ENCODE assay signal across 10 mouse cellular contexts in genomic region chr3:88030608-88031395, GRCm38 (mm10). TPM values are rescaled to one million over a fixed set of nuclear protein-coding genes. Genes with fewer than 3 reads are reported as not detected.
A peak's percentile ranks its signal among the peaks of the same experiment; 100 is the strongest.
DNase-seq lines count a peak whose midpoint lies in the region; ATAC-seq lines count a peak whose summit lies in the region.
"Had no signal": no experiment of that assay in that cellular context is flagged by ENCODE, and none has a peak within 500 bp of the region (broad histone marks: within the 10 kb centered on the region; RNA-seq: fewer than 3 reads in every experiment).

No protein-coding gene starts in this region.

- peak; percentile 49 for ATAC-seq in granulocyte monocyte progenitor cell, adult 5-6 weeks (replicated peaks; ENCODE audit: poor library complexity, severe bottlenecking)
- ATAC-seq in megakaryocyte progenitor cell, adult 5-6 weeks (replicated peaks; ENCODE audit: poor library complexity), result no peak
- no peak for ATAC-seq in midbrain, embryonic 13.5 days
- ATAC-seq: Patski had no signal

- peak; percentile 62 for DNase-seq in layer of hippocampus, adult 11-12 months (ENCODE audit: low spot score)
- DNase-seq in layer of hippocampus, adult 9-10 months (ENCODE audit: low spot score), result no peak
- peak; percentile 14 for DNase-seq in Muller cell, postnatal 12 days (ENCODE audit: inconsistent ontology term)
- peak; percentile 73 for DNase-seq in kidney, postnatal 10 days
- peak; percentile 87 for DNase-seq in lung, postnatal 25 days (ENCODE audit: low spot score)

- no peak overlapping the region for H3K4me2 ChIP-seq in midbrain, embryonic 13.5 days (replicated peaks)

- no peak overlapping the region for H3K4me3 ChIP-seq in midbrain, embryonic 13.5 days (replicated peaks)
- H3K4me3 ChIP-seq: erythroblast, embryonic 14.5 days had no signal

- peaks cover 8% of the 10 kb centered on the region; the same call in 1 of the 2 replicates for H3K9me3 ChIP-seq in midbrain, embryonic 13.5 days

- H3K27ac ChIP-seq in midbrain, embryonic 13.5 days, result no peak overlapping the region

- H3K9ac ChIP-seq in midbrain, embryonic 13.5 days (replicated peaks), result no peak overlapping the region

- peaks cover 56% of the 10 kb centered on the region for H3K27me3 ChIP-seq in midbrain, embryonic 13.5 days

- H3K36me3 ChIP-seq in midbrain, embryonic 13.5 days, result no peaks in the 10 kb centered on the region

- 20% methylated on average over 19 of the region's 19 CpGs for WGBS in midbrain, embryonic 13.5 days

- 0 out of 2 replicates have a peak, but pooled peaks cover 2% of the 10 kb centered on the region for H3K4me1 ChIP-seq in midbrain, embryonic 13.5 days (replicated peaks)

RNA-seq across cellular contexts. Expression of gene Hapln2, which starts 3.4 kb away (rescaled TPM):
- total RNA-seq in granulocyte monocyte progenitor cell, adult 5-6 weeks (2014; fragmentation: Nextera tagmentation), result not detected in 2 replicates
- total RNA-seq in granulocyte monocyte progenitor cell, adult 5-6 weeks (2017), result not detected in 2 replicates
- not detected in 2 replicates for total RNA-seq in megakaryocyte progenitor cell, adult 5-6 weeks (2015)
- not detected in 2 replicates for total RNA-seq in megakaryocyte progenitor cell, adult 5-6 weeks (2017)
- 0.14 and 0.55 TPM in 2 replicates for polyA plus RNA-seq in midbrain, embryonic 13.5 days (2015; fragmentation: Nextera tagmentation; extraction: Ambion mirVana)
- polyA plus RNA-seq: erythroblast, embryonic 14.5 days had no signal

RNA-seq across cellular contexts. Expression of gene Gpatch4, which starts 12.1 kb away (rescaled TPM):
- total RNA-seq in granulocyte monocyte progenitor cell, adult 5-6 weeks (2014; fragmentation: Nextera tagmentation), result 45.8 and 50.5 TPM in 2 replicates
- 39.6 and 40.8 TPM in 2 replicates for total RNA-seq in granulocyte monocyte progenitor cell, adult 5-6 weeks (2017)
- total RNA-seq in megakaryocyte progenitor cell, adult 5-6 weeks (2015), result 34.2 and 38.7 TPM in 2 replicates
- 49.2 and 51.8 TPM in 2 replicates for total RNA-seq in megakaryocyte progenitor cell, adult 5-6 weeks (2017)
- 28.1 and 28.3 TPM in 2 replicates for polyA plus RNA-seq in midbrain, embryonic 13.5 days (2015; fragmentation: Nextera tagmentation; extraction: Ambion mirVana)

RNA-seq across cellular contexts. Expression of gene Naxe, which starts 27.5 kb away (rescaled TPM):
- total RNA-seq in granulocyte monocyte progenitor cell, adult 5-6 weeks (2014; fragmentation: Nextera tagmentation), result 73.8 and 84.3 TPM in 2 replicates
- 34.3 and 36.1 TPM in 2 replicates for total RNA-seq in granulocyte monocyte progenitor cell, adult 5-6 weeks (2017)
- total RNA-seq in megakaryocyte progenitor cell, adult 5-6 weeks (2015), result 44.2 and 67.8 TPM in 2 replicates
- total RNA-seq in megakaryocyte progenitor cell, adult 5-6 weeks (2017), result 39.6 and 41.4 TPM in 2 replicates
- 154 and 157 TPM in 2 replicates for polyA plus RNA-seq in midbrain, embryonic 13.5 days (2015; fragmentation: Nextera tagmentation; extraction: Ambion mirVana)

RNA-seq across cellular contexts. Expression of gene Bcan, which starts 30.8 kb away (rescaled TPM):
- not detected in 2 replicates for total RNA-seq in granulocyte monocyte progenitor cell, adult 5-6 weeks (2014; fragmentation: Nextera tagmentation)
- total RNA-seq in granulocyte monocyte progenitor cell, adult 5-6 weeks (2017), result not detected in 2 replicates
- total RNA-seq in megakaryocyte progenitor cell, adult 5-6 weeks (2015), result not detected in 2 replicates
- not detected in 2 replicates for total RNA-seq in megakaryocyte progenitor cell, adult 5-6 weeks (2017)
- 10.1 and 14.0 TPM in 2 replicates for polyA plus RNA-seq in midbrain, embryonic 13.5 days (2015; fragmentation: Nextera tagmentation; extraction: Ambion mirVana)
- polyA plus RNA-seq: erythroblast, embryonic 14.5 days had no signal

RNA-seq across cellular contexts. Expression of gene Ttc24, which starts 47.3 kb away (rescaled TPM):
- total RNA-seq in granulocyte monocyte progenitor cell, adult 5-6 weeks (2014; fragmentation: Nextera tagmentation), result not detected in 2 replicates
- total RNA-seq in granulocyte monocyte progenitor cell, adult 5-6 weeks (2017), result not detected in 2 replicates
- not detected in 2 replicates for total RNA-seq in megakaryocyte progenitor cell, adult 5-6 weeks (2015)
- not detected in 2 replicates for total RNA-seq in megakaryocyte progenitor cell, adult 5-6 weeks (2017)
- polyA plus RNA-seq in midbrain, embryonic 13.5 days (2015; fragmentation: Nextera tagmentation; extraction: Ambion mirVana), result not detected in 2 replicates
- polyA plus RNA-seq: erythroblast, embryonic 14.5 days; Patski had no signal
